Mouse (Mus musculus): ENCODE data around the gene Gm9913. TPM values are rescaled to one million over a fixed set of nuclear protein-coding genes. Genes with fewer than 3 reads are reported as not detected.

The Gm9913 gene
- total RNA-seq, 2 experiments from 2014 or later: 0.09 TPM; not detected in 1

DNA sequence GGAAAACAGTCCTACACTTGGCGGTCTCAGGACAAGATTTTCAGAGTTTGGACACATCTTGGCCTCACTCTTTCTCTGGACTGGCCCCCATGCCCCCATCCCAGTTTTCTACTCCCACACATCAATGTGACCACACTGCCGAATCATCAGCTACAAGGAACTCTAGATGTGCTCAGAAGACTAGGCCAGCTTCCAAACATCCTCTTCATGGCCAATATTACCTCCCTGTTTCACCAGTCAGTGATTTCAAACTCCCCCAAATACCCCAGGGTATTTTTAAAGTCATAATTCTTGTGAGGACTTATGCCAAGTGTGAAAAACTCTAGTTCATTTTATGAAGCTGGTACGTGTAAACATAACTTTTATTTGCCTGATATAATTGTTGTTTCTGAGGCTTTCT lies 40.1 kb downstream of the Gm9913 start:
- peak; percentile 21 for DNase-seq (ENCODE audit: low spot score)

GRCm38 (mm10) chr2:125548806-125549578 lies 44.1 kb downstream of the Gm9913 start:
- DNase-seq (ENCODE audit: low spot score): no peak

GRCm38 (mm10) chr2:125555830-125556229 lies 50.9 kb downstream of the Gm9913 start:
- no peak for DNase-seq (ENCODE audit: low spot score)

Other genes starting within 250 kb of the Gm9913 start
- 10 to 100 TPM; 27.7 to 33.8 TPM for gene Fbn1, start 2.9 kb downstream of the Gm9913 start, total RNA-seq (2021)
- under 1 TPM; 0.83 to 0.91 TPM for gene Cep152, start 120.0 kb downstream of the Gm9913 start, total RNA-seq (2021)
- 10 to 100 TPM; 19.1 to 23.3 TPM for gene Eid1, start 168.0 kb downstream of the Gm9913 start, total RNA-seq (2021)
- 1 to 10 TPM in 1 of 2 experiments, under 1 TPM in 1; 0.71 to 1.0 TPM for gene Shc4, start 219.1 kb downstream of the Gm9913 start, total RNA-seq (2021)